Mouse (Mus musculus) lung, embryonic 14.5 days (tissue): ENCODE results near the gene Bglap2. TPM values are rescaled to one million over a fixed set of nuclear protein-coding genes. Genes with fewer than 3 reads are reported as not detected.
A peak's percentile ranks its signal among the peaks of the same experiment; 100 is the strongest.
"Not testable (repeated sequence)": the region's sequence is repeated elsewhere in the genome, so short reads cannot be mapped to it uniquely, and the experiment has no call there.

Experiments
- ATAC-seq: fragments of 200-750 bp; cut with Nextera tagmentation; 2 replicates; pipeline ENCODE4 v1.8.0; 2017; ENCODE audit warnings: mild to moderate bottlenecking, moderate TSS enrichment, moderate library complexity; ENCODE audit not compliant: insufficient read depth
- DNase-seq: peaks from one replicate; pipeline ENCODE4 v3.0.0-alpha.2; 2015
- H3K27ac ChIP-seq: fragments of 300-500 bp; sonication (generic); 2 replicates; pipeline ENCODE4 v1.5.1; 2014; ENCODE audit warnings: low read depth, mild to moderate bottlenecking, moderate library complexity
- H3K27me3 ChIP-seq: fragments of 300-500 bp; sonication (generic); 2 replicates; pipeline ENCODE4 v1.6.1; 2014; ENCODE audit warnings: low read length, control low read depth; ENCODE audit not compliant: insufficient read depth
- H3K36me3 ChIP-seq: fragments of 300-500 bp; sonication (generic); 2 replicates; pipeline ENCODE4 v1.6.1; 2014; ENCODE audit warnings: control low read depth; ENCODE audit not compliant: insufficient read depth
- H3K4me1 ChIP-seq: fragments of 300-500 bp; sonication (generic); 2 replicates; pipeline ENCODE4 v1.6.1; 2014; ENCODE audit warnings: antibody characterized with exemption, control low read depth; ENCODE audit not compliant: insufficient read depth
- H3K4me2 ChIP-seq: fragments of 300-500 bp; sonication (generic); 2 replicates; pipeline ENCODE4 v1.6.1; 2014; ENCODE audit warnings: mild to moderate bottlenecking
- H3K4me3 ChIP-seq: fragments of 300-500 bp; sonication (generic); 2 replicates; pipeline ENCODE4 v1.5.1; 2014; ENCODE audit warnings: low read depth, low read length
- H3K9ac ChIP-seq: fragments of 300-500 bp; sonication (generic); 2 replicates; pipeline ENCODE4 v1.6.1; 2014
- H3K9me3 ChIP-seq: fragments of 300-500 bp; sonication (generic); 2 replicates; pipeline ENCODE4 v1.6.1; 2016; ENCODE audit warnings: low read depth, low read length, control low read depth
- CTCF ChIP-seq: IDR thresholded peaks from 2 replicates; pipeline ENCODE4 v1.5.1; 2016; ENCODE audit warnings: antibody characterized with exemption, low read depth
- WGBS: fragments of 180-500 bp; shearing (Covaris S2); extraction: QIAGEN DNeasy Blood & Tissue Kit; methylation state at CpG from one replicate; pipeline ENCODE4 v1.1.7; 2014; 5-methylcytosine and 5-hydroxymethylcytosine counted together
- polyA plus RNA-seq: library from polyadenylated mRNA; unstranded; fragments of >200 nt; fragmentation: Nextera tagmentation; extraction: Ambion mirVana; gene quantifications from 2 replicates; pipeline ENCODE4 v1.2.1, GENCODE M21; 2014

Gene Bglap2
- not detected in 2 replicates for polyA plus RNA-seq

- not testable (repeated sequence) for H3K4me1 ChIP-seq, H3K36me3 ChIP-seq, H3K9me3 ChIP-seq, H3K4me2 ChIP-seq, H3K27me3 ChIP-seq, H3K9ac ChIP-seq, ATAC-seq, DNase-seq, H3K27ac ChIP-seq, H3K4me3 ChIP-seq
- 74% methylated on average over 4 of the region's 5 CpGs for WGBS
Observed at GRCm38 (mm10) chr3:88378599-88378998, at the start of gene Bglap2. Gene Bglap2 (minus strand): TSS chr3:88378699.

DNA sequence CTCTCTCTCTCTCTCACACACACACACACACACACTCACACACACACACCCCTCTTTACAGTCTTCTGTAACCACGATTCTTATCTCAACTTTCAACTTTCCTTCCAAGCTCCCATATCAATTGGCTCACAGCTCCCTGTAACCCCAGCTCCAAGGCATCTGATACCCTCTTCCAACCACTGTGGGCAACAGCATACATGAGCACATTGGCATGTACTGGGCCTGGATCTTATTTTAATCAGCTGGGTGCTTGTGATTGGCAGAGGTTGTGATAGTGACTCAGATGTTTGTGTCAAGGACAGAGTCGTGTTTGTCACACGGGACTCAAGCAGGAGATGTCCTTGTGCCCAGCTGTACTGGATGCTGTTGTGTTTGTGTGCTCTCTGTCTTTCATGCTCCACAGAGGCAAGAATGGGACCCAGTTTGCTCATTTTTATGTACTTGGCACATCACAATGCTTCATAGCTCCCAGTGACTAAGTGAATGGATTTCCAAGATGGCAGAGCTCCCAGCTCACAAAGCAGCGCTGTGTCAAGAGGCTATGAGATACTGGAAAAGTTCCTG, 48.9 kb upstream of the Bglap2 start:
- no peak overlapping the region for H3K9ac ChIP-seq
- no peak overlapping the region for H3K4me3 ChIP-seq
- 73% methylated on average over 4 of the region's 4 CpGs for WGBS
- no peaks in the 10 kb centered on the region for H3K27me3 ChIP-seq
- H3K27ac ChIP-seq, result no peak overlapping the region
- peaks cover 9% of the 10 kb centered on the region; the same call in 1 of the 2 replicates for H3K4me1 ChIP-seq
- ATAC-seq (no peak), DNase-seq (no peak)
- H3K36me3 ChIP-seq, result no peaks in the 10 kb centered on the region
- no peak overlapping the region for H3K4me2 ChIP-seq
- no peak for TF ChIP-seq CTCF
- H3K9me3 ChIP-seq, result no peaks in the 10 kb centered on the region

DNA sequence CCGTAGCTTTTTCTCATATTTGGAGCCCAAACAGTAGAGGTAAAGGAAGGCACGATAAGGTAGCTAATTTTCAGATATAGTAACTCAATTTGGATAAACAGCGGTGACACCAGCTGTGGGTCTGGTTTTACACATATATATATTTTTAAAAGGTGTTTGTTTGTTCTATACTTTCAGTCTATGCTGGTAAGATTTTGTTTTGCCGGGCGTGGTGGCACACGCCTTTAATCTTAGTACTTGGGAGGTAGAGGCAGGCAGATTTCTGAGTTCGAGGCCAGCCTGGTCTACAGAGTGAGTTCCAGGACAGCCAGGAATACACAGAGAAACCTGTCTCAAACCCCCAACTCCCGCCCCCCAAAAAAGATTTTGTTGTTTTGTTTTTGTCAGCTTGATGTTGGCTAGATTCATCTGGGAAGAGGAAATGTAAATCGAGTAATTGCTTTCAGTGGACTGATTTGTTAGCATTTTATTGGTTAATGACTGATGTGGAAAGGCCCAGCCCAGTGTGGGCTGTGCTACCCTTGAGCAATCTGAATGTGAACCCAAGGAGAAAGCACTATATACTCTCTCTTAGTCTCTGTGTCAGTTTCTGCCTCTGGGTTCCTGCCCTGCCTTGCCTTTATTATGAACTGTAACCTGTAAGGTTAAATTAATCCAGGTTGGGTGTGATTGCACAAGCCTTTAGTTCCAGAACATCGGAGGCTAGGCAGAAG, 47.4 kb upstream of the Bglap2 start:
- no peak for ATAC-seq
- H3K9ac ChIP-seq, result no peak overlapping the region
- H3K36me3 ChIP-seq, result peaks cover 7% of the 10 kb centered on the region
- H3K4me1 ChIP-seq, result peaks cover 9% of the 10 kb centered on the region; the same call in 1 of the 2 replicates
- H3K9me3 ChIP-seq, result no peaks in the 10 kb centered on the region
- no peak for TF ChIP-seq CTCF
- no peak overlapping the region for H3K4me3 ChIP-seq
- WGBS, result 80% methylated on average over 10 of the region's 10 CpGs
- no peak overlapping the region for H3K27ac ChIP-seq
- no peak for DNase-seq
- H3K4me2 ChIP-seq, result peak overlapping the region; percentile 86
- H3K27me3 ChIP-seq, result no peaks in the 10 kb centered on the region

- H3K9me3 ChIP-seq, result no peaks in the 10 kb centered on the region
- no peak for DNase-seq
- H3K36me3 ChIP-seq, result peaks cover 12% of the 10 kb centered on the region
- peaks cover 9% of the 10 kb centered on the region; the same call in 1 of the 2 replicates for H3K4me1 ChIP-seq
- no peaks in the 10 kb centered on the region for H3K27me3 ChIP-seq
- WGBS, result 8% methylated on average over 2 of the region's 2 CpGs
- peak overlapping the region; percentile 72 for H3K4me3 ChIP-seq
- ATAC-seq, result no peak
- H3K9ac ChIP-seq, result no peak overlapping the region
- H3K4me2 ChIP-seq, result peak overlapping the region; percentile 86
- no peak for TF ChIP-seq CTCF
- no peak overlapping the region for H3K27ac ChIP-seq
Observed at GRCm38 (mm10) chr3:88425330-88425689, 46.8 kb upstream of the Bglap2 start.

GRCm38 (mm10) chr3:88424605-88425329, 46.3 kb upstream of the Bglap2 start, which contains the start of gene Slc25a44:
Gene Slc25a44 (minus strand): TSS chr3:88425139.
- peak; percentile 99 for DNase-seq
- H3K27ac ChIP-seq, result 0 out of 2 replicates have a peak within 1 kb of the TSS, but pooled peaks have one; percentile 4
- 1% methylated on average over 35 of the region's 35 CpGs for WGBS

DNA sequence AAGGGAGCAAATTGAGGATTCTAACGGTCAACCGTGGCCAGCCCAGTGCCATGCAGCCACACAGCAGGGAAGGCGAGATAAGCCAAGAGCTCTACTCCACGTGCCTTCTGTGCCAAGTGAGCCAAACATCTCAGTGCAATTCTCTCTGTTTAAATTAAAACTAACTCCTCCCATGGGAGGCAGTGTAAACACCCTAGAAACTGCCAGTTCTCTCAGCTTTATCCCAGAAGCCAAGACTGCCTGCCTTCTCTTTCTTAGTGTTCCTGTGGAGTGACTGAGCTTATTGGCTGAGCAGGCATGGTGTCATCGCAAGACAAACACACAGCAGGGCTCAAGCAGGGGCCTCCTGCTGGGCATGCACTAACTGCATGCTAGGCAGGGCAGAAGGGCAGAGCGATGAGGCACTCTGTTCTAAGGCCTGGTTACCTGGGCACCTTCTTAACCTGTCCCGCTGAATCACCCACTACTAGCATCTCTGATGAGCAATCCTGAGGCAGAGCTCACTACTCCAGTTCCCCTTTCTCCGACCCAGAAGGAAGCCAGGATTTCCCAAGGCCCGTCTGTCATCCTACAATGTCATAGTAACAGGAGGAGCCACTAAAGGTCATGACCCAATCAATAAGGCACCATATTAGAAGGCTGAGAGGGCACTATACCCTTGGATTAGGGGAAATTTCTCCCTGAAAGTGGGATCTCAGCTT, 43.7 kb upstream of the Bglap2 start:
- Histone ChIP-seq H3K27ac (0 out of 2 replicates have a peak overlapping the region, but pooled peaks have one; percentile 6), H3K4me3 (no peak overlapping the region), H3K9ac (no peak overlapping the region; the same call in 1 of the 2 replicates), H3K36me3 (peaks cover 41% of the 10 kb centered on the region), H3K4me2 (no peak overlapping the region), H3K4me1 (peaks cover 9% of the 10 kb centered on the region; the same call in 1 of the 2 replicates), H3K9me3 (no peaks in the 10 kb centered on the region), H3K27me3 (no peaks in the 10 kb centered on the region)
- TF ChIP-seq CTCF, result 0 out of 2 replicates have a peak, but pooled peaks have one; percentile 30
- WGBS, result 23% methylated on average over 9 of the region's 9 CpGs
- DNase-seq (no peak), ATAC-seq (no peak)

More at GRCm38 (mm10) chr3:88424605-88425329, 46.3 kb upstream of the Bglap2 start, which contains the start of gene Slc25a44:
- peaks cover 9% of the 10 kb centered on the region; the same call in 1 of the 2 replicates for H3K4me1 ChIP-seq
- peak; percentile 98 for ATAC-seq
- no peak for TF ChIP-seq CTCF
- H3K4me3 ChIP-seq, result peak within 1 kb of the TSS; percentile 72
- no peaks in the 10 kb centered on the region for H3K27me3 ChIP-seq
- peak within 1 kb of the TSS; percentile 62 for H3K9ac ChIP-seq
- H3K36me3 ChIP-seq, result peaks cover 18% of the 10 kb centered on the region
- peak within 1 kb of the TSS; percentile 86 for H3K4me2 ChIP-seq
- H3K9me3 ChIP-seq, result no peaks in the 10 kb centered on the region
